Mouse (Mus musculus): Measurements from ENCODE around the gene Adcy9. TPM values are rescaled to one million over a fixed set of nuclear protein-coding genes. Genes with fewer than 3 reads are reported as not detected.

The Adcy9 gene
- 1 to 10 TPM in 1 of 2 experiments, under 1 TPM in 1; 0.34 to 2.3 TPM for polyA plus RNA-seq (2012; fragmentation: generic; extraction: Trizol)

GRCm38 (mm10) chr16:4420298-4421054, at the start of gene Adcy9:
Gene Adcy9, minus strand, starts transcription at chr16:4420498.

Other genes starting within 250 kb of the Adcy9 start
- 10 to 100 TPM in 1 of 2 experiments, 1 to 10 TPM in 1; 5.5 to 10.4 TPM for gene Crebbp, start 206.5 kb downstream of the Adcy9 start, polyA plus RNA-seq (2012; fragmentation: generic; extraction: Trizol)
- gene Srl, start 121.3 kb upstream of the Adcy9 start, polyA plus RNA-seq (2012; fragmentation: generic; extraction: Trizol) = 1 to 10 TPM in 1 of 2 experiments, under 1 TPM in 1; 0.15 to 2.3 TPM
- 1 to 10 TPM; 5.2 to 6.2 TPM for gene Tfap4, start 139.4 kb upstream of the Adcy9 start, polyA plus RNA-seq (2012; fragmentation: generic; extraction: Trizol)
- 10 to 100 TPM; 14.0 to 57.8 TPM for gene Glis2, start 174.2 kb upstream of the Adcy9 start, polyA plus RNA-seq (2012; fragmentation: generic; extraction: Trizol)
- 10 to 100 TPM; 54.9 to 95.1 TPM for gene Pam16, start 204.5 kb upstream of the Adcy9 start, polyA plus RNA-seq (2012; fragmentation: generic; extraction: Trizol)
- 100 to 1,000 TPM in 1 of 2 experiments, 10 to 100 TPM in 1; 20.8 to 159 TPM for gene Vasn, start 219.4 kb upstream of the Adcy9 start, polyA plus RNA-seq (2012; fragmentation: generic; extraction: Trizol)
- 10 to 100 TPM in 1 of 2 experiments, 1 to 10 TPM in 1; 5.6 to 20.4 TPM for gene Dnaja3, start 219.5 kb upstream of the Adcy9 start, polyA plus RNA-seq (2012; fragmentation: generic; extraction: Trizol)

Measured in C3H10T1/2 (cell line).